Mouse (Mus musculus) spleen, embryonic (tissue): ENCODE measurements around the gene Mif4gd.
"Not testable (repeated sequence)": the region's sequence is repeated elsewhere in the genome, so short reads cannot be mapped to it uniquely, and the experiment has no call there.

ENCODE experiments used
- CTCF ChIA-PET: fragments of 350-600 bp; sonication (Branson Sonifier 250); formaldehyde crosslinking; loops from one replicate; lab custom pipeline; 2022; lab: Charles Lee

The Mif4gd gene

DNA sequence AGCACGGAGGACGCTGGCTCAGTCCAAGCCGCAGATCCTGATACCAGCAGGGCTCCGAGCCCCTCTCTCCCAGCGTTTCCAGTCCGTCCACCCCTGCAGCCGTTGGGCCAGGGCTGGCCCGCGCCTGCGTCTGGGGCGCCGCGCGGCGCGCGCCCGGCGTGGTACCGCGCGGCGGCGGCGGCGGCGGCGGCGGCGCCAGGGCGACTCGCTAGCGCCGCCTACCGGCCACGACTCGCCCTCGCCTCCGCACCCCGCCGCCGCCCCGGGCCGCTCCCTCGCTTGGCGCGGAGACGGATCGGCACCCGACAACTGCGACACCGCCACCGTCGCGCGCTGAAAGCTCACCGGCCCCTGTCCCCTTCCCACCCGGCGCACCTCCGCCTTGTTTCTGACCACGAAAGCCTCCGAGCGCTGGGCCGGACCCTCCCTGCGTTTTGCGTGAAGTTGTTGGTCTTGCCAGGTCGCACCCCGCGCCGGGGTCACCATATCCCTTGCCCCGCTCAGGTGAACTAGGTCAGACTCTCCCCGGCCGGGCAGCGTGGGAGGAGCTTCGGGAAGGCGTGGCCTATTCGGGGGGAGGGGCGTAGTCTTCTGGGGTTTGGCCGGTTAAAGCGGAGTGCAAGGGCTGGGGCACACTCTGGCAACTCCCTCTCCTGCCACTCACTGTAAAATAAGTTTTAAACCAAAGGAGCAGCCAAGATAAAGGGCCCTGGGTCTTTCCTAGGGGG, at the start of gene Mif4gd:
Mif4gd (minus strand) TSS at position 560 of the 728 bp plus-strand sequence.
- CTCF ChIA-PET = interaction anchor here (1.0 to 1.5 kb wide), 2 partner anchors 9 to 19 kb away, joined by 3 read pairs; no protein-coding TSS in a partner anchor

DNA sequence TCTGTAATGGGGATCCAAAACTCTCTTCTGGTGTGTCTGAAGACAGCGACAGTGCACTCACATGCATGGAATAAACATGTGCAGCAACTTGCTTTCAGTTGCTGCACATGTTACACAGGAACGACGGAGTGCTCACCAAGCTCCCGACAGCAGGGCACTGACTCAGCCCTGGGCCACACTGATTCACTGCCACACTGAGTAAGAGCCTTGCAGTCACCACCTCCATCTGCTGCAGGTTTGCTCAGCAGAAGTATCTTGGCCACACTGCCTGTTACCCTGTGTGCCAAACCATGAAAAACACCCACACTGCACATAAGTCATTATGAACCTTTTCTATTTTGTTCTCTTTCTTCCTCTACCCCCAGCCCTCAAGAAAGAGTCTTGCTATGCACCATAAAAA, 47.6 kb upstream of the Mif4gd start:
- CTCF ChIA-PET = interaction anchor here (0.6 to 0.9 kb wide), 3 partner anchors 9 to 27 kb away, joined by 3 to 7 read pairs (median 3); no protein-coding TSS in a partner anchor

DNA sequence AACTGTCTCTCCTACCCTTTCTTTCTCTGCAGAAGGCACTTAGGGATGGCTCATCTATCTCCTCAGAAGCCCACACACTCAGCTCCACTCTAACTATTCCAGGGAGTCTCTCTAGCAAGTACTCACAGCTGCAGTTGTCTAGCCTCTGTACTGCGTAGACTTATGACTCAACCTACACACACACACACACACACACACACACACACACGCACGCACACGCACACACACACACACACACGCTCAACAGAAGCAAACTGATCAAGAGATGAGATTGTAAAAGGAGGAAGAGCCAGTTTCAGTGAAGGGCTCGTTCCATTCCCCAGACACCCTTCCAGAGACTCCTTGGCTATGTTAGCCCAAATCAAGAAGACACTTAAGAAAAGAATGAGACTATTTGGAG, 45.8 kb upstream of the Mif4gd start:
- CTCF ChIA-PET = interaction anchor here (0.7 kb wide), 1 partner anchor 20 kb away, joined by 3 read pairs; no protein-coding TSS in a partner anchor

DNA sequence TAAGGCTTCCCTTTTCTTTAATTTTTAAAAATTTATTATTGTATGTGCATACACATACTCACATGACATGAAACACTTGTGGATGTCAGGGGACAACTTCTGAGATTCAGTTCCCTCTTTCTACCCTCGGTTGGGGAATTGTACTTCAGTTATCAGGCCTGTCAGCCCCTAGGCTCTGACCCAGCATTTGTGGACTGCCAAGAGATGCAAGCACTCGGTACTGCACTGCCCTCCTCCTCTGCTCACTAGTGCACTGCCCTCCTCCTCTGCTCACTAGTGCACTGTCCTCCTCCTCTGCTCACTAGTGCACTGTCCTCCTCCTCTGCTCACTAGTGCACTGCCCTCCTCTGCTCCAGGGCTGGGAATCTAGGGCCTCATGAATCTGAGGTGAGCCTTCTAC, 41.4 kb upstream of the Mif4gd start:
- CTCF ChIA-PET = no interaction called here

DNA sequence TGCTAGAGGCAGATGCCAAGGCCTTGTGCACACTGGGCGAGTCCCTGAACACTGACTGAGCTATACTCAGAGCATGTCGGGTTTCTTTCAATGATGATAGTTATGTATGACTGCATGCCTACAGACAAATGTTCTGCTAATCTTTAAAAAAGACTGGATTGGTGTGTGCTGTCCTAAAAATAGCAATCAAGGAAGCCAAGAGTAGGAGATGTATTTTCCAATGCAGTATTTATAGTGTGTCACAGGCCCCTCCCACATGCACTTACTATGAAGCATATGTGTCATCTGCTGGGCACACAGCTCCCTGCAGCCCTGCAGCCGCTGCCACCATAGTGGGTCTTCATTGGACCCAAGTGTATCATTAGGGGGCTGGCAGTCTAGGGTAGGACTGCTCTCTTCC, 40.4 kb upstream of the Mif4gd start:
- CTCF ChIA-PET = interaction anchor here (1.0 kb wide), 1 partner anchor 12 kb away, joined by 3 read pairs; no protein-coding TSS in a partner anchor

- CTCF ChIA-PET = interaction anchor here (0.6 to 1.4 kb wide), 4 partner anchors 9 to 21 kb away, joined by 3 to 7 read pairs (median 4); no protein-coding TSS in a partner anchor
Measured at GRCm38 (mm10) chr11:115651680-115652079, 38.9 kb upstream of the Mif4gd start.

- CTCF ChIA-PET = interaction anchor here (0.5 to 0.6 kb wide), 2 partner anchors 8 to 171 kb away, joined by 4 to 9 read pairs; no protein-coding TSS in a partner anchor
Measured at GRCm38 (mm10) chr11:115649706-115650105, 36.9 kb upstream of the Mif4gd start.

- CTCF ChIA-PET = interaction anchor here (0.6 to 1.5 kb wide), 3 partner anchors 33 to 70 kb away, joined by 3 to 5 read pairs (median 4); no protein-coding TSS in a partner anchor
Measured at GRCm38 (mm10) chr11:115647459-115647858, 34.7 kb upstream of the Mif4gd start.

DNA sequence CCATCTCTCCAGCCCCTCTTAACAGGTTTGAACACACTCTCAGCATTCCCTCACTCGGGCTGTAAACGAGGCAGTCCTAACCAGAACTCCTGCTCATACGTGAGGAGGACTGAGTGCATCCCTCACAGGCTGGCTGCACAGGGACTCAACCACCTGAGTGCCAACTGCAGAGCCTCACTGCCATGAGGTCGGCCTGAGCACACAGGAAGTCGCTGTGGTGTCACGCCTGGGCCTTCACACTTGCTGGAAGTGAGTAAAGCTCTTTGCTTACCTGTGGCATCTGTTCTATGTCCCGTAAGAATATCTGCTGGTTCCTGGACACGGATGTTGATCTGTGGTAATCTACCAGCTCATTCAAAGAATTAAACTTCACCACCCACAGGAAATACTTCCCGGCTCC, 33.7 kb upstream of the Mif4gd start:
- CTCF ChIA-PET = interaction anchor here (1.5 kb wide), 1 partner anchor 34 kb away, joined by 4 read pairs; no protein-coding TSS in a partner anchor

GRCm38 (mm10) chr11:115645498-115645897, 32.7 kb upstream of the Mif4gd start:
- CTCF ChIA-PET = not testable (repeated sequence)

- CTCF ChIA-PET = no interaction called here
Measured at GRCm38 (mm10) chr11:115644308-115644707, 31.5 kb upstream of the Mif4gd start.

GRCm38 (mm10) chr11:115643265-115643664, 30.5 kb upstream of the Mif4gd start:
- CTCF ChIA-PET = interaction anchor here (0.6 to 0.7 kb wide), 4 partner anchors 10 to 286 kb away, joined by 3 to 5 read pairs (median 4); no protein-coding TSS in a partner anchor

DNA sequence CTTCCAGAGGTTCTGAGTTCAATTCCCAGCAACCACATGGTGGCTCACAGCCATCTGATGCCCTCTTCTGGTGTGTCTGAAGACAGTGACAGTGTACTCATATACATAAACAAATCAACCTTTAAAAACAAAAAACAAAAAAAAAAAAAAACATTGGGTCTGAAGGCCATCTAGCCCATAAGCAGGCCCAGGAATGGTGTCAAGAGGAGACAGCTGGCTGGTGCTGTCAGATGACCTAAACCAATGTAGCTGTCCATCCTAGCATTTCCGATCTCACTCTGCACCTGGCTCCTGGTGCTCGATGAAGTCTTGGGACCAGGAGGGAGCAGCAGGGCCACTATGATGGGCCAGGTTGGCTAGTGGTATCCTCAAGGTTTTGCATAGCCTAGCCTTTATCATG, 29.9 kb upstream of the Mif4gd start:
- CTCF ChIA-PET = interaction anchor here (0.6 to 0.7 kb wide), 2 partner anchors 9 to 285 kb away, joined by 4 to 5 read pairs; no protein-coding TSS in a partner anchor

GRCm38 (mm10) chr11:115641664-115642036, 28.9 kb upstream of the Mif4gd start:
- CTCF ChIA-PET = interaction anchor here (0.5 to 0.9 kb wide), 3 partner anchors 10 to 28 kb away, joined by 3 to 4 read pairs (median 3); no protein-coding TSS in a partner anchor

DNA sequence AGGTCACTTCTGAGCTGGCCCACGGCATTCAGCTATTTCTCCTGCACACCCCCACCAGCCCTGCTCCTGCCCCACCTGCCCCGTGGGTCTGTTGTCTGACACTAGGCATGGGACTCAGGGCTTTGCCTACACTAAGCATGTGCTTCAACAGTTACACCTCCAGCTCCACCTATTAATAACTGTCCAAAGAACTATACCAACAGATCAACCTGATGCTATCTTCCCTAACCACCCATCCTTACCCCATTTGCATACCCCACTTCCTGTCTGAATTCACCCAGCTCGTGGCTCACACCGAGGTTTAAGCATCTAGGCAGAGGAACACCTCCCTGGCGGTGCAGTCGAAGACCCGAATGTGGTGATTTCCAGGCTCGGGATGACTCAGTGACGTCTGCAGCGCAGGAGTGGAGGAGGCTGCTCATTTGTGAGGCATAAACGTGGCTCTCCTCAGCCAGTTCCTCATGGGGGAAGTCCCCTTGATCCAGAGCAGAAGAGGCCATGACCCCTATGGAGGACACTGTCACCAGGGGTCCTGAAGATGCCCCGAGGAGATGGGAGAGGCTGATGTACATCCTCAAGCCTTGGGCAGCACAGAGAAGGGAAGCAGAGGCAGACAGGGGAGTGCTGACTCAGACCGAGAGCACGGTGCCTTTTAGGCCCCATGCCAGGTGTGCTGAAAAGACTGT, 28.4 kb upstream of the Mif4gd start:
- CTCF ChIA-PET = interaction anchor here (0.5 to 1.6 kb wide), 6 partner anchors 10 to 199 kb away, joined by 3 to 7 read pairs (median 4); no protein-coding TSS in a partner anchor

GRCm38 (mm10) chr11:115640311-115640828, 27.6 kb upstream of the Mif4gd start:
- CTCF ChIA-PET = interaction anchor here (0.5 to 1.6 kb wide), 4 partner anchors 9 to 87 kb away, joined by 3 to 7 read pairs (median 4); no protein-coding TSS in a partner anchor

GRCm38 (mm10) chr11:115639540-115639939, 26.8 kb upstream of the Mif4gd start:
- CTCF ChIA-PET = no interaction called here

DNA sequence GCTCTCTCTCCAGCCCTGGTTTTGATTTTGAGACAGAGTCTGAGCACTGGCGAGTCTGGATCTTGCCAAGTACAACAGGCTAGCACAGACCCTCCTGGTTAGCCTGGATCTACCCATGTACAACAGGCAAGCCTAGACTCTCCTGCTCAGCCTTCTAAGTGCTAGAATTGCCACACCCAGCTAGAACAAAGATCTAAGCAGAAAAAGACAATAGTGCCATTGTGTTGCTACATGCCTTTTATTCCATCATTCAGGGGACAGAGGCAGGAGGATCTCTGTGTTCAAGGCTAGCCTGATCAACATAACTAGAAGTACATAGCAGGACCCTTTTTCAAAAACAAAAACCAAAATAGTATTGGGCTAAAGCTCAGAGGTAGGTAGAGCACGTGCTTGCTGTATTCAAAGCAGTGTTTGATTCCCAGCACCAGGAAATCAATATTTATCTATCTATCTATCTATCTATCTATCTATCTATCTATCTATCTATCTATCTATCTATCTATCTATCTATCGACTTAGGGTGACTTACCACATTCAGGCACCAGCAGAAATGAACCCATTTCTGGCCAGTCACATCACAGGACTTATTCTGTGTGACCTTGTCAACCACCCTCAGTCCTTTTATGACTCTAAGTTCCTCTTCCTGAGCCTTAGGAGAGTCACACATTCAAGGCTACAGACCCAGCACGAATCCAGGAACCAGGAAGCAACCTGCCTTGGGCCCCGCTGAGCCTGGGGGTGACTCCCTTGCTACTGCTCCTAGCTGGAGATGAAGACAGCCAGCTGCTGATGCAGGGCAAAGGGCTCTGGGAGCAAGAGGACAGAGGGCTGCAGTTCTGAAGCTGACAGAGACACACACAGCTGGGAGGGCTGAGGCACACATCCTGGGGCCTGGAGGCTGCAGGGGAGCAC, 26.0 kb upstream of the Mif4gd start:
- CTCF ChIA-PET = interaction anchor here (0.6 to 0.7 kb wide), 2 partner anchors 12 to 19 kb away, joined by 3 read pairs; no protein-coding TSS in a partner anchor

DNA sequence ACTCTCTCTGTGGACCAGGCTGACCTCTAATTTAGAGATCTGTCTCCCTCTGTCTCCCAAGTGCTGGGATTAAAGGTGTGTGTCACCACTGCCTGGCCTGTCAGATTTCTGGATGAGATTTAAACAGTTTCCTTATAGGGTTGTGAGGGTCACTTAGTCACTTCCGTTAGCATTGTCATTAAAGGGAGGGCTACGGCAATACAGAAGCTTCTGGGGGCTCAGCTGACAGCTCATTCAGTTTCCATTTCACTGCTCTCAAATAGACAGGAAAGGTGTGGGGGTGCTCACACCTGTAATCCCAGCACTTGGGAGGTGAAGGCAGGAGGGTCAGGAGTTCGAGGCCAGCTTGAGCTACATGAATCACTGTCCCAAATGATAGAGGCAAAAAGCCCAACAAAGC, 24.2 kb upstream of the Mif4gd start:
- CTCF ChIA-PET = no interaction called here

GRCm38 (mm10) chr11:115635484-115635883, 22.7 kb upstream of the Mif4gd start:
- CTCF ChIA-PET = interaction anchor here (0.5 kb wide), 1 partner anchor 14 kb away, joined by 3 read pairs; no protein-coding TSS in a partner anchor
